Mouse (Mus musculus): ENCODE data around the gene Inpp5b. TPM values are rescaled to one million over a fixed set of nuclear protein-coding genes. Genes with fewer than 3 reads are reported as not detected.

Inpp5b gene
- polyA plus RNA-seq, 1 experiment = 25.1 TPM

DNA sequence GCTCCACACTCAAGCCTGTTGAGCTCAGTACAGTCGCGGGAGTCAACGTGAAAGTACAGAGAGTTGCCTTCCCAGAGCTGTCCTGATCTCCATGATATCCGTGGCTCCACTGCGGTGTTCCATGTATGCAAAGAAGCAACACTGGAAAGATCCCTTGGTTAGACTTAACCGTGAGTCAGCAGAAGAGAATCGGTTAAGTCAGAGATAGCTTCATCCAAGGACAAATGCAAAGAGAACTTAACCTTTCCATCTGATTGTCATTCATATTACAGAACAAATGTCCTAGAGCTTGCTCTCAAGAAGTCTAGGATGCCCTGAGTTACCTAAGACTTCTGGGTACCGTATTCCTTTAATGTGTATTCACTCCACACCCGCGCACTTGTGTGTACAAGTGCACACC is 91.1 kb downstream of the Inpp5b start:
- TF ChIP-seq POLR2A (IDR thresholded peaks at IDR 0.05; ENCODE audit: insufficient read length, low read depth) (no peak), SRF (IDR thresholded peaks at IDR 0.05; ENCODE audit: control insufficient read depth, insufficient read length, low read depth) (no peak), CEBPB (IDR thresholded peaks at IDR 0.05; ENCODE audit: insufficient read depth, poor library complexity, severe bottlenecking) (no peak), TCF12 (IDR thresholded peaks at IDR 0.05; ENCODE audit: insufficient read depth, poor library complexity, severe bottlenecking) (no peak), MAX (IDR thresholded peaks at IDR 0.05; ENCODE audit: low read depth) (no peak), MYOG (IDR thresholded peaks at IDR 0.05; ENCODE audit: control insufficient read depth in 1 of 3, insufficient read depth in 1 of 3, insufficient read length in 2 of 3, low read depth in 2 of 3) (no peak), E2F4 (IDR thresholded peaks at IDR 0.05; ENCODE audit: insufficient read depth) (no peak), MYOD1 (IDR thresholded peaks at IDR 0.05; ENCODE audit: control insufficient read depth in 1 of 3, insufficient read length in 2 of 3, low read depth in 2 of 3) (no peak), USF1 (IDR thresholded peaks at IDR 0.05; ENCODE audit: low read depth) (no peak), TCF3 (IDR thresholded peaks at IDR 0.05; ENCODE audit: insufficient read length, low read depth) (no peak), REST (IDR thresholded peaks at IDR 0.05; ENCODE audit: insufficient read depth, insufficient read length) (no peak), POLR2AphosphoS2 (IDR thresholded peaks at IDR 0.05; ENCODE audit: insufficient read length, low read depth) (no peak)
- Histone ChIP-seq H3K4me2 (ENCODE audit: low read depth) (no peak overlapping the region), H3K27me3 (ENCODE audit: control insufficient read depth, insufficient read depth, insufficient read length) (no peaks in the 10 kb centered on the region), H3K4me3 (no peak overlapping the region), H3K79me2 (ENCODE audit: control insufficient read depth, insufficient read depth) (no peaks in the 10 kb centered on the region), H3K36me3 (ENCODE audit: control insufficient read depth, insufficient read depth) (peaks cover 3% of the 10 kb centered on the region), H3ac (ENCODE audit: control insufficient read depth, insufficient read length) (no peak overlapping the region)

- peaks cover 3% of the 10 kb centered on the region for H3K36me3 ChIP-seq (ENCODE audit: control insufficient read depth, insufficient read depth)
- H3ac ChIP-seq (ENCODE audit: control insufficient read depth, insufficient read length) = no peak overlapping the region
- H3K4me3 ChIP-seq = no peak overlapping the region
- H3K4me2 ChIP-seq (ENCODE audit: low read depth) = no peak overlapping the region
- H3K27me3 ChIP-seq (ENCODE audit: control insufficient read depth, insufficient read depth, insufficient read length) = no peaks in the 10 kb centered on the region
- no peak for TF ChIP-seq POLR2AphosphoS2 (IDR thresholded peaks at IDR 0.05; ENCODE audit: insufficient read length, low read depth)
- TF ChIP-seq MAX (IDR thresholded peaks at IDR 0.05; ENCODE audit: low read depth) = no peak
- TF ChIP-seq REST (IDR thresholded peaks at IDR 0.05; ENCODE audit: insufficient read depth, insufficient read length) = no peak
- no peak for TF ChIP-seq TCF12 (IDR thresholded peaks at IDR 0.05; ENCODE audit: insufficient read depth, poor library complexity, severe bottlenecking)
- no peak for TF ChIP-seq POLR2A (IDR thresholded peaks at IDR 0.05; ENCODE audit: insufficient read length, low read depth)
- no peak for TF ChIP-seq MYOD1 (IDR thresholded peaks at IDR 0.05; ENCODE audit: control insufficient read depth in 1 of 3, insufficient read length in 2 of 3, low read depth in 2 of 3)
- TF ChIP-seq E2F4 (IDR thresholded peaks at IDR 0.05; ENCODE audit: insufficient read depth) = no peak
- no peak for TF ChIP-seq USF1 (IDR thresholded peaks at IDR 0.05; ENCODE audit: low read depth)
- TF ChIP-seq TCF3 (IDR thresholded peaks at IDR 0.05; ENCODE audit: insufficient read length, low read depth) = no peak
- TF ChIP-seq MYOG (IDR thresholded peaks at IDR 0.05; ENCODE audit: control insufficient read depth in 1 of 3, insufficient read depth in 1 of 3, insufficient read length in 2 of 3, low read depth in 2 of 3) = no peak
- TF ChIP-seq SRF (IDR thresholded peaks at IDR 0.05; ENCODE audit: control insufficient read depth, insufficient read length, low read depth) = no peak
- no peak for TF ChIP-seq CEBPB (IDR thresholded peaks at IDR 0.05; ENCODE audit: insufficient read depth, poor library complexity, severe bottlenecking)
- no peaks in the 10 kb centered on the region for H3K79me2 ChIP-seq (ENCODE audit: control insufficient read depth, insufficient read depth)
These were observed 96.5 kb downstream of the Inpp5b start for GRCm38 (mm10) chr4:124838035-124838700.

GRCm38 (mm10) chr4:124840998-124841397 is 99.3 kb downstream of the Inpp5b start:
- peaks cover 3% of the 10 kb centered on the region for H3K36me3 ChIP-seq (ENCODE audit: control insufficient read depth, insufficient read depth)
- H3K4me3 ChIP-seq = no peak overlapping the region
- no peaks in the 10 kb centered on the region for H3K27me3 ChIP-seq (ENCODE audit: control insufficient read depth, insufficient read depth, insufficient read length)
- H3K79me2 ChIP-seq (ENCODE audit: control insufficient read depth, insufficient read depth) = no peaks in the 10 kb centered on the region
- TF ChIP-seq SRF (IDR thresholded peaks at IDR 0.05; ENCODE audit: control insufficient read depth, insufficient read length, low read depth) (no peak), TCF3 (IDR thresholded peaks at IDR 0.05; ENCODE audit: insufficient read length, low read depth) (no peak), TCF12 (IDR thresholded peaks at IDR 0.05; ENCODE audit: insufficient read depth, poor library complexity, severe bottlenecking) (no peak), MAX (IDR thresholded peaks at IDR 0.05; ENCODE audit: low read depth) (no peak), POLR2AphosphoS2 (IDR thresholded peaks at IDR 0.05; ENCODE audit: insufficient read length, low read depth) (no peak), USF1 (IDR thresholded peaks at IDR 0.05; ENCODE audit: low read depth) (no peak), MYOD1 (IDR thresholded peaks at IDR 0.05; ENCODE audit: control insufficient read depth in 1 of 3, insufficient read length in 2 of 3, low read depth in 2 of 3) (no peak), E2F4 (IDR thresholded peaks at IDR 0.05; ENCODE audit: insufficient read depth) (no peak), CEBPB (IDR thresholded peaks at IDR 0.05; ENCODE audit: insufficient read depth, poor library complexity, severe bottlenecking) (no peak)
- H3K4me2 ChIP-seq (ENCODE audit: low read depth) = no peak overlapping the region
- no peak overlapping the region for H3ac ChIP-seq (ENCODE audit: control insufficient read depth, insufficient read length)

DNA sequence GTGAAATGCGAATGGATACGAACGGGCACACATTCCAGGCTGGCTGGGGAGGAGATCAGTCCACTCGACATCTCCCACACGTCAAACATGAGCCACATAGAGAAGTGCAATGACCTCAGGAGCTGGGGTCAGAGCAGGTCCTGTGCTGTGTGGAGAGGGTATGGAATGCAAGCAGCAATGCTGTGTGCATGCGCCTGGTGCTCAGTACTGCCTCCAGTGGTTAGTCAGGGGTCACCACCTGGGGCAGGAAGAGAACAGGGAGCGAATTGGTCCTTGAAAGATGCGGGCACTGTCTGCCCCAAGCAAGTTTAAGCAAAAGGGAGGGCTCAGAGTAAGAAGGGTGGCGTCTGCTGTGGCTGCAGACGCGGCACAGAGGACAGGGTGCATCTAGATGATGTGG is 101.8 kb downstream of the Inpp5b start:
- peaks cover 3% of the 10 kb centered on the region for H3K36me3 ChIP-seq (ENCODE audit: control insufficient read depth, insufficient read depth)

More for the DNA sequence above, 101.8 kb downstream of the Inpp5b start:
- Histone ChIP-seq H3K27me3 (ENCODE audit: control insufficient read depth, insufficient read depth, insufficient read length) (no peaks in the 10 kb centered on the region), H3ac (ENCODE audit: control insufficient read depth, insufficient read length) (no peak overlapping the region), H3K4me2 (ENCODE audit: low read depth) (no peak overlapping the region), H3K79me2 (ENCODE audit: control insufficient read depth, insufficient read depth) (no peaks in the 10 kb centered on the region), H3K4me3 (no peak overlapping the region)
- no peak for TF ChIP-seq TCF3 (IDR thresholded peaks at IDR 0.05; ENCODE audit: insufficient read length, low read depth)
- TF ChIP-seq USF1 (IDR thresholded peaks at IDR 0.05; ENCODE audit: low read depth) = no peak
- TF ChIP-seq MYOG (IDR thresholded peaks at IDR 0.05; ENCODE audit: control insufficient read depth in 1 of 3, insufficient read depth in 1 of 3, insufficient read length in 2 of 3, low read depth in 2 of 3) = no peak
- no peak for TF ChIP-seq E2F4 (IDR thresholded peaks at IDR 0.05; ENCODE audit: insufficient read depth)
- no peak for TF ChIP-seq POLR2AphosphoS2 (IDR thresholded peaks at IDR 0.05; ENCODE audit: insufficient read length, low read depth)
- no peak for TF ChIP-seq CEBPB (IDR thresholded peaks at IDR 0.05; ENCODE audit: insufficient read depth, poor library complexity, severe bottlenecking)

Measured in myocyte (in vitro differentiated cells).